Mouse (Mus musculus): ENCODE results near the gene Clip1. TPM values are rescaled to one million over a fixed set of nuclear protein-coding genes. Genes with fewer than 3 reads are reported as not detected.

Clip1 gene
- total RNA-seq, 2 experiments from 2014 or later, result 114 to 130 TPM

DNA sequence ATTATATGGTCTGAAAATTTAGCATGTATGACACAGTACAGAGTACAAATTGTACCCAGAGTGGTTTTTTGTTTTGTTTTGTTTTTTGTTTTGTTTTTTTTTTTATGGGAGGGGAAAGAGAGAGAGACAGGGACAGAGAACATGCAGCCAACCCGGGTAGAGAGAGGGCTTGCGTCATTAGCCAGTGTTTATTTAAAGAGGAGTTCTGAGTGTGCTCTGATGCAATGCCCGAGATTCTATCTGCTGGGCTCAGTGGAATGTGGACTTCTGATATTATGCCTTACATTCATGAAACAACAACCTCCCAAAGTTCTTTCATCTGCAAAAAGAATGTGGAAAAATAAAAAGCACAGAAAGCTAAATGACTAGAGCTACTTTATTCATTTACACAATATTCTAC, 9.2 kb downstream of the Clip1 start:
- DNase-seq (ENCODE audit: extremely low spot score in 1 of 2, low spot score in 1 of 2), result no peak

DNA sequence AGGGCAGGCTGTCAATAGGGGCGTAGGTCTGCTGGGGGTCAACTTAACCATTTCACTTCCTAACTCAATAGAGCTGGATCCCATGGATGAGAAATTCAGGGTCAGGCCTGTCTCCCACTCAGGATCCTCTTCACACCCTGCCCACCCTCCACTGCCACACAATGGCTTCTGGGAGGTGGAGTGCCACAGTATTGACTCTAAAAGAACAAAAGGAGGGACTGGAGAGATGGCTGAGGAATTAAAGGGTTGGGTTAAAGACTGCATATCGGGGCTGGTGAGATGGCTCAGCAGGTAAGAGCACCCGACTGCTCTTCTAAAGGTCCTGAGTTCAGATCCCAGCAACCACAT, 13.0 kb downstream of the Clip1 start:
- DNase-seq (ENCODE audit: extremely low spot score in 1 of 2, low spot score in 1 of 2), result no peak

DNA sequence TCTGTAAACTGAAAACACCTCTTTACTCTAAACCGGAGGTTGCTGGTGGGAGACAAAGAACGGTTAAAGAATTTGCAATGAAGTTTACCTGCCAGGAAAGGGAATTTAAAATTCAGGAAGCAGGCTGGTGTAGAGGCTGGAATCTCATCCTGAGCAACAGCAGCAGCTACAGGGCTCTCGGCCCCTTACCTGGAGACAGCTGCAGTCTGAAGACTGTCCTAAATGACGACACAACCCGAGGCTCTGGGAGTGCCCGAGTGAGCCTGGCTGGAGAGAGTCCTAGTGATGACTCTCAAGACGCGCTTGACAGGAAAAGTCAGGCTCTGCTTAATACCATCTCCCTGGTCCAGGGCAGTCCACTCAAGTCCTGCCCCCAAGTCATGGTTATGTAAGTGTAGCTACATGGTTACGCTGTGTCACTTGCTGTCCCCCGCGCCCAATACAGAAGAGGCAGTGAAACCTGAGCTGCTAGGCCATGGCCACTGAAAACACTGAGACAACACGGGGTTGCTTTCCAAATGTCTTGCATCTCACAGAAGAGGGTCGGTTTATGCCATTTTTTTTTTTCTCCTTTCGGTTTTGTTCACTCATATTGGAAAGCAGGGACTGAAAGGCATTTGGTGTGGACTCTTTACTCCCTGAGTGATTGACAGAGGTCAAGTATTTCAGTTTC, 13.5 kb downstream of the Clip1 start:
- DNase-seq (ENCODE audit: extremely low spot score in 1 of 2, low spot score in 1 of 2), result no peak

DNA sequence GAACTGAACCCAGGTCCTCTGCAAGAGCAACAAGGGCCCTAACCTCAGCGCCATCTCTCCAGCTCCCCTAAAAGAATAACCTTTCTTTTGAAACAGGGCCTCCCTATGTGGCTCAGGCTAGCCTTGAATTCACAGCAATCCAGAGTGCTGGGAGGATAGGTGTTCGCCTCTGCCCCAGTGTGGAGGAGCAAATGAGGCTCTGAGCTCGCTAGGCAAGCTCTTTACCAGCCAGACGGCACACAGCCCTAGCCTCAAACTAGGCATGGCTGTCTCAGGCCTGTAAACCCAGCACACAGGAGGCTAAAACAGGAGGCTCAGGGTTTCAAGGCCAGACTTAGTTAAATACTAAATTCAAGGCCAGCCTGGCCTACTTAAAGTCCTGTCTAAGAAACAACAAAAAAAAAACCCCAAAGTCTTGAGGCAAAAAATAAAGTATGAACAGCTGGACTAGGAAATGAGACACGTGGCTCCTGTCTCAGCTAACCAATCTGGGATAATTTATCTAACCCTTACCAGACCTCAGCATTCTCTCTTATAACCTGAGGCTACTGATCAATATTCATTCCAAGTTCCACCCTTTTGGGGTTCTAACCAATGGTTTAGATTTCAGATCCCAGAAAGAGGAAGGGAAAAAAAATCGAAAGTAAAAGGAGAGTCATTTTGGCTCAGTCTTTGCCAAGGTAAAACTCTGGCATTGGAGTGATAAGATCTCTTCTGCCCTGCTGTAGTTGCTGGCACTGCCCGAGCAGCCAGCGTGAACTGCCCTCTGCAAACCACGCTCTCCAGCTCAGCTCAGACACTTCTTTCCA, 14.2 kb downstream of the Clip1 start:
- DNase-seq (ENCODE audit: extremely low spot score in 1 of 2, low spot score in 1 of 2), result no peak

DNA sequence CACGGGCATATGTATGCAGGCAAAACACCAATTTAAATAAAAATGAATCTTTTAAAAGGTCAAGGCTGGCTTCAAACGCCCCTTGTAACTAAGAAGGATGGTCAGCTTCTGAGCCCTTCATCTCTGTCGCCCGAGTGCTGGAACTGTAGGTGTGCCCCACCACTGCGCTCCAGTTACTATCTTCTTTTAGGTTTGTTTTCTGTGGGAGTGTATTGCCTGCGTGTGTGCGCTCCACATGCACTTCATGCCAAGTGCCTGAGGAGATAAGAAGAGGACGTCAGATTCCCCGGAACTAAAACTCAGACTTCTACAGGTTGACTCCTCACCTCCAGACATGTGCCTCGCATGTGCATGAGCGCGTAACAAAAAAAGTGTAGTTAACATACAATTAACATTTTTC, 16.5 kb downstream of the Clip1 start:
- DNase-seq (ENCODE audit: extremely low spot score in 1 of 2, low spot score in 1 of 2), result no peak

DNA sequence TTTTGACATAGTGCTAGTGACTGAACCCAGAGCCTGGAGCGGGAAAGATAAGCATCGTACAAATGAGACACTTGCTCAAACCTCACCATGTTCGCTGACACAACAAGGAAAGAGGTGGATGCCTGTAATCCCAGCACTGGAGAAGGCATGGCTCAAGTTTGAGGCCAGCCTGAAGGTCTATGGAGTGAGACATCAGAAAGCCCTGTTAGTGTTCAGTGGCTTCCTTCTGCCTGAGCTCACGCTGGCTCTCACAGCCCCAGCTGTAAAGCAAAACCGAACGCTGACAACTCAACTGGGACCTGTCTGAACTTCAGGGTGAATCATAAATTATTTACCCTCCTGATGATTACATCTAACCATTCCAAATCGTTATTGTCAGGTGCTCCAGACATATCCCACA, 18.5 kb downstream of the Clip1 start:
- DNase-seq (ENCODE audit: extremely low spot score in 1 of 2, low spot score in 1 of 2), result no peak

DNA sequence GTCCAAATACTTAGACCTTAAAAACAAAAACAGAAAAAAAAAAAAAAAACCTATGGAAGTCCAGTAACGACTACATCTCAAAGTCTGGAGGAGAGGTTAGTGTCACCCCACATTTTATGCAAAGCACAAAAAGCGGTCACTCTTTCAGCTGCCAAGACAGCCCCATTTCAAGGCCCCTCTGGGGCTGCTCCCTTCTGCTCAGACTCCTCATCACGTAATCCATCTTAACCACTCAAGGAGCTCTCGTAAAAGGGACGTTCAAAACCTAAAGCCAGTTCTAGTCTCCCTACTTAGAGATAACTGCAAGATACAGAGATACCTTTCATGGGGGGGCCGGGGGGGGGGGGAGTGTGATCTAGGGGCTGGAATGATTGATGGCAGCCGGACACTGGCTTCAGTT, 20.1 kb downstream of the Clip1 start:
- no peak for DNase-seq (ENCODE audit: extremely low spot score in 1 of 2, low spot score in 1 of 2)

DNA sequence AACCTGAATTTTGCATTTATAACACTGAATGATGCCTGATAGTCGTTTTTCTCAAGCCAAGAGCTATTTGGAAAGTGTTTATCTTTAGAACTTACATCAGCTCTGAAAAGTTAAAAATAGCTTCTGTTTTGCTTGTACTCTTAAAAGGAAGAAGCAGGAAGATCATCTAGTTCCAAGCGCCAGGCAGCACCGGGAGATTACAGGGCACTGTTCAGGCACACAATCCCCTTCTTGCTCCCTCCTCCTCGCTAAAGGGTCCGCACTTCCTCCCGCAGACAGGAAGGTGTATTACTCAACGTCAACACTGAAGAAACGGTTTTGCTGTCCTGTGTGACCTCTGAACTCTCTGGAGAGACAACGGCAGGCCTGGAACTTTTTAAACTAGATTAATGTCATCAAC, 22.4 kb downstream of the Clip1 start:
- no peak for DNase-seq (ENCODE audit: extremely low spot score in 1 of 2, low spot score in 1 of 2)

DNA sequence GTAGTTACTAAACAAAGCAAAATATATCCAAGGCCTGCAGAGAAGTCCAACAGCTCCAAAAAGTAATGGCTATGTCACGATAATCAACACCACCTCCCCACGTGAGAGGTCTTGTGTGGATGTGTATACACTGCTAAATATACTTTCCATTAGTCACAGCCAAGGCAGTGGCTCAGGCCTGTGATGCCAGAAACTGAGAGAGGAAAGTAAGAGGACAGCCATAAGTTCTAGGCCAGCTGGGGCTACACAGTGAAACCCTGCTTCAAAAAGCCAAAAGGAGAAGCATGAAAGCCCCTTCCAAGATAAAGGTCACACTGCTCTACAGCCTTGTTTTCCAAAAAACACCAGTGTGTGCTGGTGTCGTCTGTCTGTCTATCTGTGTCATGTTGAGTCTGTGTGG, 22.8 kb downstream of the Clip1 start:
- DNase-seq (ENCODE audit: extremely low spot score in 1 of 2, low spot score in 1 of 2), result no peak

DNA sequence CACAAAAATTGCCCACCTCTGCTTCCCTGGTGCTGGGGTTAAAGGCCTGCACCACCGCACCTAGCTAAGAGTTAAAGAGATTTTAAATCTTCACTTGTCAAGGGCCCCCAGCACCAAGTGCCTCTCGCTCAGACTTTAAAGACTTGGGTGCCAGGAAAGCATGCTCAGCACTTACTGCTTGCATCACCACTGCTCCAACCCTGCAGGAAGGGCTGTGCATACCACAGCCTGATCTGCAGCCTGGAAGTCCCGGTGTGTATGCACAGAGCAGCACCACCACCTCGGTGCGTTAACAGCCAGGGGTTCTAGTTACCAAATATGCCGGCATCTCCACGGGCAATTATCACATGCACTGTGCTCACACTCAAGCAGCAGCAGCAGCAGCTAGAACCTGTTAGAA, 26.8 kb downstream of the Clip1 start:
- DNase-seq (ENCODE audit: extremely low spot score in 1 of 2, low spot score in 1 of 2), result no peak

DNA sequence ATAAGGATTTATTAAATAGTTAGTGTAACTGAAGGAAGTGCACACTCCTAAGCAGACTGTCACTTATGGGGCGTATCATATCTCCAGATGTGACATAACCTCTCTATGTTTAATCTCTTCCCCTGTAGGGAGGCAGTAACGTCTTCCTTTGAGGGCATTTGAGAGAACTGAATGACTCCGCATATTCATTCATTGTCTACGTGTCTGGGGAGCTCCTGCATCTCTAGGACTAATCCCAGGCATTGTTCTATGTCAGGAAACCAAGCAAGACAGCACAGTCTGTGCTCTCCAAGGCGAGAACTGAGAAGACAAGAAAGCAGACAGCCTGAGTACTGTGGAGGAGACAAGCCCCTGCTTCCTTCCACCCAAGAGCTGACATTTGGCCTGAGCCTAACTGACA, 29.5 kb downstream of the Clip1 start:
- DNase-seq (ENCODE audit: extremely low spot score in 1 of 2, low spot score in 1 of 2), result no peak

DNA sequence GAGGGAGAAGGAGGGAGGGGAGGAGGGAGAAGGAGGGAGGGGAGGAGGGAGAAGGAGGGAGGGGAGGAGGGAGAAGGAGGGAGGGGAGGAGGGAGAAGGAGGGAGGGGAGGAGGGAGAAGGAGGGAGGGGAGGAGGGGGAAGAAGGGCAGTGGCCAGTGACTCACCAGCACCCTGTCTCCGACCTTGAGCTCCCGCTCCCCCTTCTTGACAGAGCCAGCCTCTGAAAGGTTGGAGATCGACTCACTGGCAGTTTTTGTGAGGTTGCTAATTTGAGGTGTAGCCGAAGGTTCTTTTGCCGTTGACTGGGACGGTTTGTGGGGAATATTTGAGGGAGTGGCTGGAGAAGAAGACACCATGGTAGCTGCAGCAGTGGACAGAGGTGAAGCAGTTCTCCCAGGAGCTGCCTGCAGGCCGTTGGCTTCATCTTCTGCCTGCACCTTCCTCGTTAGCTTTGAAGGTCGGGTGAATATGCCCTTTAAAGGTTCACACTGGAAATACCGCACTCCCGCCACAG, 31.1 kb downstream of the Clip1 start:
- no peak for DNase-seq (ENCODE audit: extremely low spot score in 1 of 2, low spot score in 1 of 2)

DNA sequence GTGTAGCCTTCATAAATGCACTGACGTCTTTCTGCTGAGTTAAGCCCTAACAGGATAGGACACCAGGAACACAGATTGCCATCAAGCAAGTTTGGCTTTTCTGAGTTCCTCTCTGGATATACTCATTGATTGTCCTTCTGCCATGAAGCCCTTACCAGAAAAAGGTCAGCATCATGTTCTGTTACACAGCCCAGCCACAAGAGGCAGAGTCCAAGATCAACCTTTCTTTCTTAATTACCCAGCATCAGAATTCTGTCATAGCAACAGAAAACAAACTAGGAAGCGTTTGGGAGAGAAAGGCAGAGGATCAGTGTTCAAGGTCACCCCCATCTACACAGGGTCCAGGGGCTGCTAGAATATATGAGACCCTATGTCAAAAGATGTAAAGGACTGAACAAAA, 33.6 kb downstream of the Clip1 start:
- DNase-seq (ENCODE audit: extremely low spot score in 1 of 2, low spot score in 1 of 2), result no peak

DNA sequence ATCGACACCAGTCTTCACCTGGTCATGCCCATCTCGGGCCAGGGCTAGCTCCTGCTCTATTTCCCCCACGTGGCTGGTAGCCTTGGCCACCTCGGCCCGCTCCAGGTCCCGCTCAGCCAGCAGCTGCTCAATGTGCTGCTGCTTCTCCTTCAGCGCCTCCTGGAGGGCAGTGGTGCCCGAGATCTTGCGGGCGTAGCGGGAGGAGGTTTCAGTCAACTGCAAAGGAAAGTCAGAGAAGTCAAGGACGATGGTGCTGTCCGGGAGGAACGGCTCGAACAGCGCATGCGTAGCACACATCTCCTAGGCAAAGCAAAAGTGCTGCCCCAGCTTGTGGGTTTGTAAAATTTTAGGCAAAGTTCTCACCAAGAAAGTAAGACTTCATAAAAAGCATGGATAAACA, 42.0 kb downstream of the Clip1 start:
- no peak for DNase-seq (ENCODE audit: extremely low spot score in 1 of 2, low spot score in 1 of 2)

DNA sequence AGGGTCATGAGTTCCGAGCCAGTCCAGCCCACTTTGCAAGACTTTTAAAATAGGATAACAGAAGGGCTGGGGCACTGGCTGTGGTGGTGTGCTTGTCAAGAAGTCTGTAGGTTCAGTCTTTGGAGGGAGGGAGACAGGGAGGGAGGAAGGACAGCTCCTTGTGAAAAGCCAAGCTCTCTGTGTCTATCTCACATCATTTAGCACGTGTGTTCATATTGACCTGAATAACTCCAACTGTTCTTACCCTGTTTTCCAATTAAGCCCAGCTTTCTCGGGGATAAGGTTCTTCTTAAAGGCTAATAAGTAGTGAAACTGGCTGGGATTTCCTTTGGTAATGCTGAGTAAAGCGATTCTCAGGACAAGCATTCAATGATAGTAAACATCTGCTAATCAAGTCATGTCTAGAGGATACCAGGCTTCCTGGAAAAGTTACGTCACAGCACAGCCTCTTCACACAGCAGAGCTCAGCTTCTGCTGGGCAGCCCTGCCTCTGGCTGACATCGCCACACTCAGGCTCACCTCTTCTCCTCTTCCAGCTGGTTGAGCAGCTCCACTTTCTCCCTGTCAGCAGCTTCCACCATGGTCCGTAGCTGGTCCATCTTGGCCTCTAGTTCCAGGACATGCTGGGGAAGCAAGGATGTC, 43.0 kb downstream of the Clip1 start:
- DNase-seq (ENCODE audit: extremely low spot score in 1 of 2, low spot score in 1 of 2), result no peak

DNA sequence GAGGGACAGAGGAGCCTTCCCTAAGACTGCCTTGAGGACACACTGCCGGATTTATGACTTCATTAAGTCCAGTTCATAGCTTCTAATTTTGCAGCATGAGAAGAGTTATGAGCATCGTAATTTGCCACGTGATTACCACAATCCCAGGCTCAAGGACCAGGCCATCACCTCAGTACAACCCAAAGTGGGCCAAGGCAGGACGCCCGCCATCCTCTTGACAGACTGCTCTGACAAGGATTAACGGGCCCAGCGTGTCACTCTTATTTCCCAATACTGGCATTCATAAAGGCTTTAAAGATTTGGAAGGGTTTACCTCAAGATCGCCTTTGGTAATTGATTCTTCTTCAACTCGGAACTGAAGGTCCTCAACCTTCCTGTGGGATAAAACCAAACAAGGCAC, 44.2 kb downstream of the Clip1 start:
- no peak for DNase-seq (ENCODE audit: extremely low spot score in 1 of 2, low spot score in 1 of 2)

DNA sequence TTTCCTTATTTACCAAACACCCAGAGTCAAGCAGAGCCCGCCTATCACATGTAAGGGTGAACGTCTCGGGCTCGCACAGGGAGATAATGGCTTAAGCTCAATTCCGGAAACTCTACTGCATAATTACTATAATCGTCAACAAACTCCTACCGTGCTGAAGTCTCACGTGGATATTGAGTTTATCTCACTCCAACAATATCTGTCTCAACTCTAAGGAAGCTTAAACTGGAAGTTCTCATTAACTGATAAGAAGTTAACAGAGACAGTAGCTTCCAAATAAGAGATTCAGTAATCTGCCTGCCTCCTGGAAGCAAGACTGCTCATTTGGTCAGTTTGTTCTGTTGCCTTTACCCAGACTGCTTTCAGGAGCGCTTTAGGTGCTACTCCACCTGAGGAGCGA, 53.2 kb downstream of the Clip1 start:
- no peak for DNase-seq (ENCODE audit: extremely low spot score in 1 of 2, low spot score in 1 of 2)

DNA sequence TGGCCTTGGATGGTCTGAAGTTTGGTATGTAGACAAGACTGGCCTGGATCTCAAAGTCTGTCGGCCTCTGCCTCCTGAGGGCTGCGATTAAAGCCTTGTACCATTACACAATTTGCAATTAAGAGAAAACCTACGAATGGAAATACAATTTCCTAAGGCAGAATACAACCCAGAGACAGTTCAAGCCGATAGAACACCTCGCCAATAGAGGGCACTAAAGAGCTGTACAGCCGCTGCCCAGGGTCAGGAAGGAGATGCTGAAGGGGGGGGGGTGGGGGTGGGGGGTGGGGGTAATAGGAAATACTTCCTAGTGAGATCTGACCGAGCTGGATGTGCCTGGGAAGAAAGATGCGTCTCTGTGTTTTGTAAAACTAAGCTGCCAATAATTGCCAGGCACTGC, 57.8 kb downstream of the Clip1 start:
- DNase-seq (ENCODE audit: extremely low spot score in 1 of 2, low spot score in 1 of 2), result peak in 1 of 2 experiments; percentile 58

DNA sequence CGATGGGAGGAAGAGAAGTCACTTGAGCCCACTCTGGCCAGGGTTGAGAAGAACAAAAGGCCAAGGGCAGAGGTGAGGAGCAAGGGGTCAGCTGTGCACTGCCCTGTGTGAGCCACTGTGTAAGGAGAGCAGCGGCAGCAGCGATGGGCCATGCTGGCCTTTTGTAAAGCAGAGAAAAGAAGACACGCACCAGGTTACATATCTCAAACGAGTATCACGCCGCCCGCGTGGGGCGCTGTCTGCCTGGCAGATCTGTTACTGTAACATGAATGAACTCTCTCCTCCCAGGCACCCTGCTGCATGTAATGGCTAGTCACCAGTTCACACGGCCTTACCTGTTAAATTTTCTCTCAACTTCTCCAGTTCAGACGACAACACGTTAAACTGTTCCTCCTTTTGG, 62.0 kb downstream of the Clip1 start:
- DNase-seq (ENCODE audit: extremely low spot score in 1 of 2, low spot score in 1 of 2), result no peak

DNA sequence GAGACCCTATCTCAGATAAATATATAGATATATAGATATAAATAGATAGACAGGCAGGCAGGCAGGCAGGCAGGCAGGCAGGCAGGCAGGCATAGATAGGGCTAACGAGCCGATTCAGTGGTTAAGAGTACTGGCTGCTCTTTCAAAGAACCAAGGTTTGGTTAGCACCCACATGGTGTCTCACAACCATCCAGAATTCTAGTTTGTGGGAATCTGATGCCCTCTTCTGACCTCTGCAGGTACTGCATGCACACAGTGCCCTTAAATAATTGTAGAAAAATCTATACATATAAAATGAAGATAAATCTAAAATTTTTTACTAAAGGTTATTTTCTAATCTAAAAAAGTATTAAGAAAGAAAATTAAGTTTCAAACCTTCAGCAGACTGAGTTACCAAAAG, 65.9 kb downstream of the Clip1 start:
- DNase-seq (ENCODE audit: extremely low spot score in 1 of 2, low spot score in 1 of 2), result peak in 1 of 2 experiments; percentile 42

DNA sequence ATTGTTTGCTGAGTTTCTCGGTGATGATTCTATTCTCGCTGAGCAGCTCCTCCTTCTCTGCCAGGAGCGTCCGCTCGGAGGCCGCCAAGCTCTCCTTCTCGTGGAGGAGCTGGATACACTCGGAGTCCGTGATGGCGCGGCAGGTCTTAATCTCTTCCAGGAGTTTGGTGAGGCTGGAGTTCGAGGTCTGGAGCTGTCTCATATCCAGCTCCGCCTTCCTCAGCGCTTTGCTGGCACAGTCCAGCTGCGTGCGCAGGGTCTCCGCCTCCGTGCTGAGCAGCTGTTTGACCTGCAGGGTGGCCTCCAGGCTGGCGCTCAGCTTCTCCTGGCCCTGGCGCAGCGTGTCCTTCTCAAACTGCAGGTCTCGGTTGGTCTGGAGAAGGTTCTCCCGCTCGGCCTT, 70.2 kb downstream of the Clip1 start:
- no peak for DNase-seq (ENCODE audit: extremely low spot score in 1 of 2, low spot score in 1 of 2)

DNA sequence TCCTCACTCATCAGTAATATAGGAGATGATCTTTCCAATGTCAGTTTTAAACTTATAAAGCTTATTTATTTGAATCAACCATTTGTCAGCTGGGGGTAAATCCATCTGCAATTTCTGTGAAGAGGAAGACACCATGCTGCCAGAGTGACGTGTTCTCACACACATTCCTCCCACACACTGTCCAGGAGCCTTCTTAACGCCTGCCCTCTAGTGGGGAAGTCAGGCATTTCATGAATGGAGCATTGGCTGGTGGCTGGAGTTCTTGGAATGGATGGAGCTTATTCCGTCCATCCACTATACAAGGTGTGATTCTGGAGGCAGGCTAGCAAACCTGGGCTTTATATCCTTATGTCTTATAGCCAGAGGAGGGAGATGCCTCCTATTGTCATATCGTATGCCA, 74.6 kb downstream of the Clip1 start:
- peak; percentile 80 to 90 for DNase-seq (ENCODE audit: extremely low spot score in 1 of 2, low spot score in 1 of 2)

Measured in layer of hippocampus, postnatal 25 days (tissue).